Mouse (Mus musculus): ENCODE measurements around the gene Olfr56. TPM values are rescaled to one million over a fixed set of nuclear protein-coding genes. Genes with fewer than 3 reads are reported as not detected.
"Not testable (repeated sequence)": the region's sequence is repeated elsewhere in the genome, so short reads cannot be mapped to it uniquely, and the experiment has no call there.

The Olfr56 gene
- polyA plus RNA-seq, 1 experiment from 2014 or later, result 0.06 TPM

DNA sequence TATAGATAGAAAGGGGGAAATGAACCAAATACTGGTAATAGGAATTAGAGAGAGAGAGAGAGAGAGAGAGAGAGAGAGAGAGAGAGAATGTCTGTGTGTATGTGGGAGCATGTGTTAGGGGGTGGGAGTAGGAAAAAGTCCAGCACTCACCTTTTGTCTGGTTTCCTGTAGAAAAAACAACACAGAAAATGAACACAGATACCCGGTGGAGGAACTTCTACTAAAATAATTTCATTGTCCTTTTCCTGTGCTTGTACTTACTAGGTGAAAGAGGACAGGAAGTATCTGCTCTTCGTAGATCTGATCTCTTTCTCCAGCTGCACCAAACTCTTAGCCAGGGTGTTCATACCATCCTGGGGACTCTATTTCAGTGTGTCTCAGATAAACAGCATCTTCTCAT lies 135.5 kb downstream of the Olfr56 start:
- in situ Hi-C loops (cut with MboI; ENCODE audit: low pct_unique_long_range_greater_than_20kb), result loop anchor here (10.0 kb wide), 1 partner anchor 329 kb away; no protein-coding TSS in a partner anchor
- POLR2A ChIA-PET, result no interaction called here
- no peak for ATAC-seq
- CTCF ChIA-PET, result interaction anchor here (1.0 kb wide), 1 partner anchor 339 kb away, joined by 3 read pairs; no protein-coding TSS in a partner anchor
- no peak for TF ChIP-seq CTCF (IDR thresholded peaks at IDR 0.05)
- peaks cover 27% of the 10 kb centered on the region for H3K27me3 ChIP-seq
- DNase-seq (ENCODE audit: low read depth, low spot score), result no peak

DNA sequence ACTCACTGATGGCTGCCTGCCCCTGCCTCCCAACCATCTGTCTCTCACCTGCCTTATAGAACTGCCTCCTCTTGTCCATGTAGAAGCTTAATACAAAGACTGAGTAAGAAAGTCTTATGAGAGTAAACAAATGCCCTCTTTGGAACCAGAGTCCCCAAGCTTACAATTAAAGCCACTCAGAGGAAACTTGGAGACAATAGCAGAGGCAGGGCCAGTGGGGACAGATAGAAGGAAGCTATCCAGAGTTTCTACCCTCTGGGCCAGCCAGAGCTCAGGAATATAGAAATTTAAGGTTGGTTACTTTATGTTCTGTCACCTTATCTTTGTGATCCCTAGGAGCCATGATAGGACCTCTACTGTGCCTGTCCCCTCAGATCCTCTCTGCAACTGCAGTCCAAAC lies 136.1 kb downstream of the Olfr56 start, which contains the start of gene Olfr1396:
Gene Olfr1396, minus strand, starts transcription at position 101 of the 400 bp plus-strand sequence.
- no peak for ATAC-seq
- POLR2A ChIA-PET, result no interaction called here
- H3K27me3 ChIP-seq, result peaks cover 33% of the 10 kb centered on the region
- DNase-seq (ENCODE audit: low read depth, low spot score), result no peak
- in situ Hi-C loops (cut with MboI; ENCODE audit: low pct_unique_long_range_greater_than_20kb), result loop anchor here (10.0 kb wide), 1 partner anchor 330 kb away; no protein-coding TSS in a partner anchor
- CTCF ChIA-PET, result interaction anchor here (1.0 kb wide), 1 partner anchor 340 kb away, joined by 3 read pairs; no protein-coding TSS in a partner anchor
- TF ChIP-seq CTCF (IDR thresholded peaks at IDR 0.05), result no peak

DNA sequence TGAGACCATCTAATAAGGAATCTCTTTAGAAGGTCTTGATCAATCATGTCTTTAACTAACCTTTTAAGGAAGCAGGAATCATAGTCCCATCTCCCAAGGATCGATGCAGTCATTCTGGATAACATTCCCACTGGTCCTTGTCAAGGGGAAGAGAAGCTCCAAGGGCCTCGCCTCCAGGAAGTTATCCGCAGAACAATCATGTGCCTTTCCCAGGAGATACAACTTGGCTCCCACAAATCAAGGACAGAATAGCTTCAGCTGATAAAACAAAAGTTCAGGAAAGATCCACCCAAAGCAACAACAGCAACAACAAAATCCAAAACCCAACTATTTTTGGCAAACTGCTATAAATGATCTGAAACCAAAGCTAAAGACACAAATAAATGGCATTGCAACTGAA lies 140.9 kb downstream of the Olfr56 start:
- no peak for TF ChIP-seq CTCF (IDR thresholded peaks at IDR 0.05)

GRCm38 (mm10) chr11:49124169-49124568 lies 145.5 kb downstream of the Olfr56 start:
- in situ Hi-C loops (cut with MboI; ENCODE audit: low pct_unique_long_range_greater_than_20kb), result no loop called here
- POLR2A ChIA-PET, result no interaction called here

More for the DNA sequence above, 140.9 kb downstream of the Olfr56 start:
- in situ Hi-C loops (cut with MboI; ENCODE audit: low pct_unique_long_range_greater_than_20kb), result loop anchor here (10.0 kb wide), 1 partner anchor 335 kb away; no protein-coding TSS in a partner anchor
- DNase-seq (ENCODE audit: low read depth, low spot score), result no peak
- ATAC-seq, result no peak
- ChIA-PET POLR2A (no interaction called here), CTCF (interaction anchor here (1.0 kb wide), 1 partner anchor 345 kb away, joined by 5 read pairs; no protein-coding TSS in a partner anchor)
- H3K27me3 ChIP-seq, result peaks cover 61% of the 10 kb centered on the region

DNA sequence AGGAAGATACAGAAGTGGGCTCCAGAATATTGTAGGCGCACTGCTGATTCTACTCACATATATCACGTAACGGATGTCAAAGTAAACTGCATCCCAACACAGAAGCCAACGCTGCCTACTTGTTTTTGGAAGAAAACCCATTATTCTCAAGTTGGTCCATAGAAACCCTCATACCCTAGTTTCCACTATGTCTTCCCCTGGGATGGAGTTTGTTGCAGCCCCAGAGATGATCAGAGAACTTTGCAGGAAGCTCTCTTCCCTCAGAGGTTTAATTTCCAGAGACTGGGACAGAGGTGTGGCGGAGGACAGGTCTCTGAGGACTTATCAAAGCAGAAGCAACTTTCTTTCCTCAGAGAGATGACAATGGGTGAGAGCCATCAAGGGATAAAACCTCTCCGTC lies 163.3 kb downstream of the Olfr56 start, which contains the start of gene Olfr1395:
Gene Olfr1395, plus strand, starts transcription at position 301 of the 400 bp plus-strand sequence.
- POLR2A ChIA-PET, result interaction anchor here (0.6 kb wide), 1 partner anchor 496 kb away, joined by 3 read pairs; no protein-coding TSS in a partner anchor
- CTCF ChIA-PET, result interaction anchor here (1.0 kb wide), 1 partner anchor 8 kb away, joined by 3 read pairs; no protein-coding TSS in a partner anchor
- H3K27me3 ChIP-seq, result peaks cover 54% of the 10 kb centered on the region
- TF ChIP-seq CTCF (IDR thresholded peaks at IDR 0.05), result no peak
- no peak for ATAC-seq
- in situ Hi-C loops (cut with MboI; ENCODE audit: low pct_unique_long_range_greater_than_20kb), result no loop called here
- DNase-seq (ENCODE audit: low read depth, low spot score), result no peak

More at GRCm38 (mm10) chr11:49124169-49124568, 145.5 kb downstream of the Olfr56 start:
- H3K27me3 ChIP-seq, result peaks cover 44% of the 10 kb centered on the region
- TF ChIP-seq CTCF (IDR thresholded peaks at IDR 0.05), result no peak
- DNase-seq (ENCODE audit: low read depth, low spot score) (no peak), ATAC-seq (no peak)
- CTCF ChIA-PET, result no interaction called here

- no peak for TF ChIP-seq CTCF (IDR thresholded peaks at IDR 0.05)
- ATAC-seq (no peak), DNase-seq (ENCODE audit: low read depth, low spot score) (no peak)
- in situ Hi-C loops (cut with MboI; ENCODE audit: low pct_unique_long_range_greater_than_20kb), result no loop called here
- CTCF ChIA-PET, result interaction anchor here (0.9 to 1.4 kb wide), 2 partner anchors 10 to 379 kb away, joined by 3 to 5 read pairs; no protein-coding TSS in a partner anchor
- peaks cover 21% of the 10 kb centered on the region for H3K27me3 ChIP-seq
- POLR2A ChIA-PET, result no interaction called here
Observed at GRCm38 (mm10) chr11:49154077-49154476, 175.4 kb downstream of the Olfr56 start, which contains the start of gene Olfr1394. Gene Olfr1394 (plus strand): TSS chr11:49154377.

- ChIA-PET CTCF (interaction anchor here (1.4 kb wide), 1 partner anchor 23 kb away, joined by 3 read pairs; no protein-coding TSS in a partner anchor), POLR2A (no interaction called here)
- H3K27me3 ChIP-seq, result peaks cover 6% of the 10 kb centered on the region
- TF ChIP-seq CTCF (IDR thresholded peaks at IDR 0.05), result no peak
- in situ Hi-C loops (cut with MboI; ENCODE audit: low pct_unique_long_range_greater_than_20kb), result no loop called here
- ATAC-seq (no peak), DNase-seq (ENCODE audit: low read depth, low spot score) (no peak)
Observed at GRCm38 (mm10) chr11:49156821-49157814, 178.4 kb downstream of the Olfr56 start.

DNA sequence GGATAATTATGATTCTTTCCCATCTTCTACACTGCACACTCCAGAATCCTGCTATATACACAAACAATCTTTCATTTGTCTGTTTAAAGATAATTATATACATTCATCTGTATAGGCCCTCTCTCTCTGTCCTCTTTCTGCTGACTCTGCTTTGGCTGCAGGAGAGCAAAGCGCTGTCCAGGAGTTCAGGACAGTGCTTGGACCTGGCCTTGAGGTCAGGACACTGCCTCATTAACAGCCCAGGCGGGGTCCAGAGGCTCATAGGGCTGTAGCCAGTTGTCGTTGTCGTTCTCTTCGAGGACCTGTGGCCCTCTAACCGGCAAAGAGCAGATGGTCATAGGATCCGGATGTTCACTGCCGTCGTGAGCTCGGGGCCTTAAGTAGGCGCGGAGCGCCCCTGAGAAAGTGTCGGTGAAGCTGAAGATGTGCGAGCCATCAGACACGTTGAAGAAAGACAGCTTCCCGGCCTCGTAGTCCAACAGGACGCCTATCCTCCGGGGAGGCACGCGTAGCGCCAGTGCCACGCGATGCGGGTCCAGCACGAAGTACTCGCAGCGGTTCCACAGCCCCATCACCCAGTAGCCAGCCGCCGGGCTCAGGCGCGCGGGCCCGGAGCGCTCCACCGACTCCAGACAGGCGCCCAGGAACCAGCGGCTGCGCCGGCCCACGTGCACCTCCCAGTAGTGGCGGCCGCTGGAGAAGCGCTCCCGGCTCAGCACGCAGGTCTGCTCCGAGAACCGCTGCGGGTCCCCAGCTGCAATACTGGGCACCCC lies 190.3 kb downstream of the Olfr56 start:
- ChIA-PET CTCF (no interaction called here), POLR2A (no interaction called here)
- in situ Hi-C loops (cut with MboI; ENCODE audit: low pct_unique_long_range_greater_than_20kb), result no loop called here
- no peak for ATAC-seq
- no peak for TF ChIP-seq CTCF (IDR thresholded peaks at IDR 0.05)
- no peak for DNase-seq (ENCODE audit: low read depth, low spot score)
- H3K27me3 ChIP-seq, result peaks cover 14% of the 10 kb centered on the region

DNA sequence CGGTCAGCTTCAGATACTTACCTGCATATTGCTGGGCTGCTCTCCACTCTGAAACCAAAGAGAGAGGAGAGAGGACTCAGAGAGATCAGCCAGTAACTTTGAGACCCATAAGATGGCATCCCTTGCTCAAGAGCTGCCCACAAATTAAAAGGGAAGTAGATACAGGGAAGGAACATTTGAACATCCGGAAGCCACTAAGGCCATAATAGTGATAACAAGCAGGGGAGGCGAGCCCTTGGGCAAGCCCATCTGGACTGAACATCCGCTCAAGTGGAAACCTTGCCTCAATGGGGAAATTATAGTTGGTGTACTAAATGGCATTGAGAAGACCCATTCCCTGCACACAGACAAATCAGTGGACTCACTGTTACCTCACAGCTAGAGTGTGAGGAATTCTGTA lies 191.9 kb downstream of the Olfr56 start:
- in situ Hi-C loops (cut with MboI; ENCODE audit: low pct_unique_long_range_greater_than_20kb), result no loop called here
- TF ChIP-seq CTCF (IDR thresholded peaks at IDR 0.05), result no peak
- POLR2A ChIA-PET, result no interaction called here
- ATAC-seq (no peak), DNase-seq (ENCODE audit: low read depth, low spot score) (no peak)
- H3K27me3 ChIP-seq, result peaks cover 14% of the 10 kb centered on the region
- CTCF ChIA-PET, result no interaction called here

DNA sequence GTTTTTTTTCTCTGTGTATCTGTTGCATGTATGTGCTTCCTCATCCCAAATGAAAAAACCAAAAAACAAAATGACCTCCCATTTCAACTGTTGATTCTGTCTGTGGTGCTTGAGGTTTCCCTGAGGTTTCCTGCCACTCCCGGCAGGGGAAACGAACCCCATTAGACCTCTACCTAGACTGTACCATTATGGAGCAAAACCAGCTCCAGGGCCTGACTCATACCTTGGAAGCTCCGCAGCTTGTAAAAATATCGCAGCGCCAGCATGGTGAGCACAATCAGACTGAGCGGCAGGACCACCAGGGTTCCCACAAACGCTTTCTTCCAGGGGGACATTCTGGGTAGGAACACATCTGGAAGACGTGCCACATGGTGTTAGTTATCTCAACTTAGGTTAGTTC lies 196.7 kb downstream of the Olfr56 start:
- ChIA-PET CTCF (no interaction called here), POLR2A (no interaction called here)
- ATAC-seq (no peak), DNase-seq (ENCODE audit: low read depth, low spot score) (no peak)
- H3K27me3 ChIP-seq, result peaks cover 5% of the 10 kb centered on the region
- in situ Hi-C loops (cut with MboI; ENCODE audit: low pct_unique_long_range_greater_than_20kb), result loop anchor here (25.0 kb wide), 1 partner anchor 362 kb away; the partner anchor contains the start of genes Olfr1381 and Olfr1382
- TF ChIP-seq CTCF (IDR thresholded peaks at IDR 0.05), result no peak

GRCm38 (mm10) chr11:49176047-49176779 lies 197.5 kb downstream of the Olfr56 start:
- POLR2A ChIA-PET; H3K27me3 ChIP-seq; DNase-seq (ENCODE audit: low read depth, low spot score); CTCF ChIA-PET; ATAC-seq: not testable (repeated sequence)
- in situ Hi-C loops (cut with MboI; ENCODE audit: low pct_unique_long_range_greater_than_20kb), result loop anchor here (25.0 kb wide), 1 partner anchor 361 kb away; the partner anchor contains the start of genes Olfr1381 and Olfr1382
